Mouse (Mus musculus) cerebellum, postnatal 25 days (tissue): ENCODE measurements around the gene Smarcc1.
"Not testable (repeated sequence)": the region's sequence is repeated elsewhere in the genome, so short reads cannot be mapped to it uniquely, and the experiment has no call there.

Experiments used
- DNase-seq, 2 experiments: peaks; one replicate each; pipeline ENCODE4 v3.0.0; 2021; ENCODE audit warnings: mixed read lengths in 2 of 2

The Smarcc1 gene

DNA sequence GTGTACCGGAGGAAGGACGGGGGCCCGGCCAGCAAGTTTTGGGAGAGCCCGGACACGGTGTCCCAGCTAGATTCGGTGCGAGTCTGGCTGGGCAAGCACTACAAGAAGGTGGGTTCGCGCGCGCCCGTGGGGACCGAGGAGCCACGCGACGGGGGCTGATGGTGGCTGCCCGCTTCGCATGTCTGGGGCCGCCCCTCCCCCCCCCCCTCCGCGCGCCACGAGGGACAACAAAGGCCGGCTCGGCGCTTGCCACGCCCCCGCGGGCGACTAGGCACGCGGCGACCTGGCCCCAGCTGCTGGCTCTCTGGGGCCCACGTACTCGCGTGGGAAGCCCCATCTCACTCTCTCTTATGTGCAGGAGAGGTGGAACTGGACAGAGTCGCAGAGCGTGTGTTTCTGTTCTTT is 14.7 kb downstream of the Smarcc1 start:
- DNase-seq: peak in 1 of 2 experiments; percentile 68

DNA sequence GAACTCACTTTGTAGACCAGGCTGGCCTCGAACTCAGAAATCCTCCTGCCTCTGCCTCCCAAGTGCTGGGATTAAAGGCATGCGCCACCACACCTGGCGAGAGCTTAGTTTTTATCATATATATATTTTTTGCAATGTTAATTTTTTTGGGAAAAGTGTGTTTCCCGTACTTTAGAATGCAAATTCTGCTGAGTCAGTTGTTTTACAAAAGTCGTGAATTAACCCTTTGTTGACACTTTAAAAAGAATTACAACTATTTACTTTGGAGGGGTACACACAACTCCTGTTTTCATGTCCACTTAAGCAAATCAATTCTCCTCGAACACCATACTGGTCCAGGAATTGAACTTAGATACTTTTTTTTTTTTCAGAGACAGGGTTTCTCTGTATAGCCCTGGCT is 15.4 kb downstream of the Smarcc1 start:
- no peak for DNase-seq

DNA sequence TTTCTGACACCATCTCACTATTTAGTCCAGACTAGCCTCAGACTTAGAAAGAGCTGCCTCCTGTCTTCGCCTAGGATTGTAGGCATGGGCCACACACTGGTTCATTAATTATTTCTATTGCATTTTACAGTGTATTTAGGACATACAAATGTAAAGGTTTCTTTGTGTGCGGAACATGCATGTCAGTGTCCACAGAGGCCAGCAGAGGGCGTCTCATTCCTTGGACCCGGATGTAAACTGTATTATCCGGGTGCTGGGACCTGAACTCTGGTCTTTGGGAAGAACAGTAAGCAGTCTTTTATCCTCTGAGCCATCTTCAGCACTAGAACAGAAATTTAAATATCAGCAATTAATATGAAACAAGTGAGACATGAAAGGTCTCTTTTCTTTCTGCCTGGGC is 16.7 kb downstream of the Smarcc1 start:
- no peak for DNase-seq

DNA sequence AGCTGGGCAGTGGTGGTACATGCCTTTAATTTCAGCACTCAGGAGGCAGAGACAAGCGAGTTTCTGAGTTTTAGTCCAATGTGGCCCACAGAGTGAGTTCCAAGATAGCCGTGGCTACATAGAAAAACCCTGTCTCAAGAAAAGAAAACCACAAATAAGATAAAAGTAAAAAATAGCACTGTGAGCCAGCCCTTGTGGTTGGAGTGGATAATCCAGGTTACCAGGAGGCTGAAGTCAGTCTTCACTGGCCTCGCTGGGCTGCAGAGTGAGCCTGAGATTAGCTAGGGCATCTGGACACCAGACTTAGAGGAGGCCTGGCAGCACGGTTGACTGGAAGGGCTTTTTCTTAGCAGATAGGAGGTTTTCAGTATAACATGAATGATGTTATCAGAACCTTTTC is 21.6 kb downstream of the Smarcc1 start:
- no peak for DNase-seq

DNA sequence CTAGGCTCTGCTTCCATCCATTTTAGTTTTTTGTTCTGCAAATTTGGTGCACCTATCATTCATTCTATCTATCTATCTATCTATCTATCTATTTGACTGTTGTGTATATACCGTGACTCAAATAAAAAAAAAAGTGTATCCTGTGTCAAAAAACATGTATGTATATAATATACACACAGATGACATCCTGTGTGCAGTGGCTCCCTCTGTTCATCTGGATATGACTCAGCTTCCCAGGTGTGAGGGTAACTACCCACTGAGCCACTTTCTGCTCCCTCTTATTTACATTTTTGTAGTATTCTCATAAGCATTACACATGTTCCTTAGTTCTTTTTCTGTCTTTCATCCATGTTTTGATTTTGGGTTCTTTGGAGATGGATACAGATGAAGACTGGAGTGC is 24.6 kb downstream of the Smarcc1 start:
- no peak for DNase-seq

DNA sequence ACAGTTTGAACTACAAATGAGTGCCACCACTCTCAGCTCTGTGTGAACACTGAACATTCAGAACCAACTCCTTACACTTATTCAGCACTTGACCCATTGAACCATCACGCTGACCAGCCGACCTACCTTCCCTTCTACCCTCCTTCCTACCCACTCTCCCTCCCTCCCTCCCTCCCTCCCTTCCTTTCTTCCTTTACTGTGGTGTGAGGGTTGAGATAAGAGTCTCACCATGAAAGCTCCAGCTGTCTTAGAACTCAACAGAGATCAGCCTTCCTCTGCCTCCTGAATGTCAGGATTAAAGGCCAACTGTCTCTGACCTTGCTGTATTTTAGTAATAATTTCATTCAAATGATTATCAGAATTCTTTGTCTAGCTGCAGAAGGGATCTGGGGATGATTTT is 31.1 kb downstream of the Smarcc1 start:
- no peak for DNase-seq

DNA sequence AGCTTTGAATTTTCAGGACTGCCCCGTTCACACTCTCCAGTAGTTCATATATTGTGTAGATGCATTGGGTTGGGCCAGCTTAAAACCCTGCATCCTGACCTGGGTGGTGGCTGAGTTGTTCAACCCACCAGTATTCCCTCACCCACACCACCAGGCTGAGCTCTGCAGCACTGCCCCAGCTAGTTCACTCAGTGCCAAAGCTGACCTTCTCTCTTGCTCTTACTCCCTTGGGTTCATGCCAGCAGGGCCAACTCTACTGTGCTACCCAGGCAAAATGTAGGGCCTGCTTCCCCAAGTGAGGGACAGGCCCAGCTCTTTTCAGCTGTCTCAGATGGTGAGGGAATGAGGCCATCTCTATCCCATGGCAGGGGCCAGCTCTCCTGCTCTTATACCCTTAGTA is 41.5 kb downstream of the Smarcc1 start:
- DNase-seq: peak in 1 of 2 experiments; percentile 10

DNA sequence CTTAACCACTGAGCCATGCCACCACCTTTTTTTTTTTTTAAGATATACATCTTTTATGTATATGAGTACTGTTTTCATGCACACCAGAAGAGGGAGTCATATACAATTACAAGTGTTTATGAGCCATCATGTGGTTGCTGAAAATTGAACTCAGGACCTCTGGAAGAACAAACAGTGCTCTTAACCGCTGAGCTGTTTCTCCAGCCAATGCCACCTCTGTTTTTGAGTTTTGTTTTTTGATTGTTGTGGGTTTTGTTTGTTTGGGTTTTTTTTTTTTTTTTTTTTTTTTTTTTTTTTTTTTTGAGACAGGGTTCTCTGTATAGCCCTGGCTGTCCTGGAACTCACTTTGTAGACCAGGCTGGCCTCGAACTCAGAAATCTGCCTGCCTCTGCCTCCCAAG is 43.0 kb downstream of the Smarcc1 start:
- DNase-seq: not testable (repeated sequence)

DNA sequence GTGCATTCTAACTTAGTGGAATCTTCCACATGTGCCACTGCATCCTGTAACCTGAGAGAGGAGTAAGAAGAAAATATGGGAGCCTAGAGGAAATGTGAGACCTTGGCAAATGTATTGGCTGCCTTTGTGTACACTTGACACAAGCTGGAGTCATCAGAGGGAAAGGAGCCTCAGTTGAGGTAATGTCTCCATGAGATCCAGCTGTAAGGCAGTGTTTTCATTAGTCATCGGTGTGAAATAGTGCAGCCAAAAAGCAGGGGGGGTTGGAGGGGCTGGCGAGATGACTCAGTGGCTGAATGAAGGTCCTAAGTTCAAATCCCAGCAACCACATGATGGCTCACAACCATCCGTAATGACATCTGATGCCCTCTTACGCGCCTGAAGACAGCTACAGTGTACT is 44.9 kb downstream of the Smarcc1 start:
- no peak for DNase-seq

DNA sequence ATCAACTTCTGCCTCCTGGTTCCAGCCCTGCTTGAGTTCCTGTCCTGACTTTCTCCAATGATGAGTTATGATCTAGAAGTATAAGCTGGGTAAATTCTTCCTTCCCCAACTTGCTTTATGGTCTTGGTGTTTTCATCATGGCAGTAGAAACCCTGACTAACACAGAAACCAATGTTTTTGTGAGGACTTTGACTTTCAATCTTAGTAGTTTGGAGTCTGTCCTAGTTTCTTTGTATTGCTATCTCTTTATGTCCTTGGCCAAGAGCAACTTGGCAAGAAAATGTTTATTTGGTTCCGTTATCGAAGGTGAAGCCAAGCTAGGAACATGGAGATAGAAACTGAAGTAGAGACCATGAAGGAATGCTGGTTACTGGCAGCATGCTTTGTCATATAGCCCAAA is 45.6 kb downstream of the Smarcc1 start:
- DNase-seq: no peak

DNA sequence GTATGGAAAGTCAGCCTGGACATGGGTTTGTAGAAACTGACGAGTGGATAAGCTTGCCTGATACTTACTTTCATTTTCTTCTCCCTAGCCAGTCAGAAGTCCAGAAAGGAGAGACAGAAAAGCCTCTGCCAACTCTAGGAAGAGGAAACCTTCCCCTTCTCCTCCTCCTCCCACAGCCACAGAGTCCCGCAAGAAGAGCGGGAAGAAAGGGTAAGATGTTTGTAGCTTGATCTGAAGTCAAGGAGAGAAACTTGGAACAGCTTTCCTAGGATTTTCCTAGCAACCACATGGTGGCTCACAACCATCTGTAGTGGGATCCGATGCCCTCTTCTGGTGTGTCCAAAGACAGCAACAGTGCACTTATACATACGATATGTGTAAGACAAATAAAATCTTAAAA is 53.4 kb downstream of the Smarcc1 start:
- peak in 1 of 2 experiments; percentile 10 for DNase-seq

DNA sequence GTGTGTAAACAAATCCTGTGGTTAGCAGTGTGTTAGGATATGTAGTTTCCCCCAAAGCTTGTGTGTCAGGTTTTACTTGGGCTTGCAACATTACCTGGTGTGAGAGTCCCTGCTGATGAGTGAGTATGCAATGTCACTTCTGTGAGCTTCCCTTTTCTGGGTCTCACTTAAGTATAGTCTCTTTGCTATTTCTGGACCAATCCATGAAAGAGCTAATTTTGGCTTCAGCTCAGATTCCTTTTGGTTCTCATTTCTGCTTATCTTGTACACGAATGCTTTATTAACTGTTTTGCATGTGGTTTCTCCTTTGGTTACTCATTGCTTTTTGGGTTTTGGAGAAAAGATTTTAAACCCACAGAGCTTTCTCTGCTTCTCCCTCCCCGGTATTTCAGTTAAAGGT is 82.4 kb downstream of the Smarcc1 start:
- no peak for DNase-seq

DNA sequence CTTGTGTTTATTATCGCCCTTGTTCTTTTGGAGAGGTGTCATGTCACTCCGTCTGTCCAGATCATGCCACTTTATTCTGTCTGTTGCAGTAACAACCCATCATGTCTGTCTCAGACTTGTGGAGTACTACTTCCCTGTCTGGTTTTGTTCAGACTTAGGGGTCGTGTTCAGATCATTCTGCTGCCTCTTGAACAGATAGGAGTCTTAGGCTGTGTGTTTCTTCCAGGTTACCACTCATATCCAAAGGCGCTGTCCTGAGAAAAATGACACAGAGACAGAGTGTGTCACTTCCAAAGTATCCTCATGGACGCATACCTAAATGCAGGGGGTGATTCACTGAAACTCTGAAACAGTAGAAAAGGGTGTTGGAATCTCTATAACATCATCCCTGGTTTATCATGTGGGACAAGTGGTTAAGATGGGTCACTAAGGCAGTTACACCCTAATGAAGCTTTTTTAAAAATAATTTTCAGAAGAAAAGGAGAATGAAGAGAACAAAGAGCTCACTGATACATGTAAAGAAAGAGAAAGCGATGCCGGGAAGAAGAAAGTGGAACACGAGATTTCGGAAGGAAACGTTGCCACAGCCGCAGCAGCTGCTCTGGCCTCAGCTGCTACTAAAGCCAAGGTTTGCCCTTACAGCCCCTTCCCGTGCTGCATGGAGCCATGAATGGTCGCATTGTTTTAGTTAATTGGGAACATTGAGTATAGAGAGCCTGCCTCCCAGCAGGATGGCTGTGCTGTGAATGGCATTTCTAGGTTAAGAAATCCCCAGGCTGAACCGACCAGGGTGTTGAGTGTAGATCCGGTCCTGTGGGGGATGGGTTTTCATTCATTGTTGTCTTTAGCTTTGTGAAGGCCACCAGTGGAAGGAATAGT is 88.3 kb downstream of the Smarcc1 start:
- DNase-seq: peak; percentile 23 to 37

DNA sequence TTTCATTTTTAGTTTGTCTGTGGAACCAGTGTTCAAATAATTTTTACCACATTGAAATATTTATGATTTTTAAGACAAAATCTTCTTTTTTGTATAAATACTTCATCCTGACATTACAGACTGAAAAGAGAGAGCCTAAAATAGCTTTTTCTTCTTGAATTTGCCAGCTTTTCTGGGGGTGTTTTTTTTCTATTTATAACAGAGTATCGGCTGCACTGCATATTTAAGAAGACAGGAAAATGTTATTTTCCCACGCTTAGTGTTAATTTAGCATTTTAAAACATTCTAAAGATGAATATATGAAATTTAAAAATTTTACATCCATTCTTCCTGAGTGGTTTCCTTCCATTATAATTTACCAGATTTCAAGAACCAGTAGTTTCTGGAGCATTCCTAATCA is 88.9 kb downstream of the Smarcc1 start:
- DNase-seq: no peak

DNA sequence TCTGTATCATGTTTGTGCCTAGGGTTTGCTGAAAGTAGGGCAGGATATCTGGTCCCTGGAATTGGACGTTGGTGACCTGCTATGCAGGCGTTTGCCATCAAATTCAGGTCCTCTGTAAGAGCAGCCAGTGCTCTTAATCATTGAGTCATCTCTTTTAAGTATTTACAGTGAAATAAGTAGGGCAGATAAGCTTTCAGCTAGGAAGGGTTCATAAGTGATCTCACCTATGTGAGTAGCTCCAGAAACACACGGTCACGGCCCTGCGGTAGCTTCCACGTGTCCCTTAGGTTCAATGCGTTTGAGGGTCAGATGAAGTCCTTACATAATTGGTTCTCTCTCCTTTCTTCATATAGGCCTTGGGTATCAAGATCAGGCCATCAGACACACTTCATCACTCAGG is 90.8 kb downstream of the Smarcc1 start:
- no peak for DNase-seq

DNA sequence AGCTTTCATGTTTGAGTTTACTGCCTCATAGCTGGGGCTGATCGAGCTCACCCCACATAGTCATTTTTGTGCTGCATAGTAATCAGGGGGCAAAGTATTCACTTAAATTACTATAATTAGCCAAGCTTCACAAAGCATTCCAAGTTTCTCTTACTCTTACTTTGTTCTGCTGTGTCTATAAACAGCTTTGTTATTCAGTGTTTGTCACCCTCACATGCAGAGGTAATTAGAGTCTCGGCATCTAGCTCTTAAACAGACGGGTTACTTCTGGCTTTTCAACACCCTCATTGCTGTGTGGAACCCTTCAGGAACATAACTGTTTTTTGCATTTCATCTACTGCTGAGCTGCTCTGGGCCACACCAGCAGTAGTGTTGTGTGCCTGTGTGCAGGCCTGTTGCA is 91.5 kb downstream of the Smarcc1 start:
- no peak for DNase-seq

DNA sequence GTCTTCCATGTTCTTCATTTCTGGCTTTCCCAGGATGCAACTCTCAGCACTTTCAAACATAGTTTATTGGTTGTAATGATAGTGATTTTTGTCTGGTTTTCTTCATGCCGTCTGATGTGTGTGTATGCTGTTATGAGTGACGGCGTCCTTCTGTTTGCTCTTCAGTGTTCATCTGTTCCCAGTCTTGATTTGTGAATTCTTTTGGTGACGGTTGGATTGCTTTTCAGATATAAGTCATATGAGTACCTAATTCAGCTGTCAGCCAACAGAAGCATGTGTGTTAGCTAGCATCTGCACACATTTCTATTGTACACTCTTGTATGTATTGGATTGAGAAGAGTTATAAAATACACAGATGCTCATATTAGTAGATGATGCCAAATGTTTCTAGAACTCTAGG is 106.8 kb downstream of the Smarcc1 start:
- DNase-seq: no peak

DNA sequence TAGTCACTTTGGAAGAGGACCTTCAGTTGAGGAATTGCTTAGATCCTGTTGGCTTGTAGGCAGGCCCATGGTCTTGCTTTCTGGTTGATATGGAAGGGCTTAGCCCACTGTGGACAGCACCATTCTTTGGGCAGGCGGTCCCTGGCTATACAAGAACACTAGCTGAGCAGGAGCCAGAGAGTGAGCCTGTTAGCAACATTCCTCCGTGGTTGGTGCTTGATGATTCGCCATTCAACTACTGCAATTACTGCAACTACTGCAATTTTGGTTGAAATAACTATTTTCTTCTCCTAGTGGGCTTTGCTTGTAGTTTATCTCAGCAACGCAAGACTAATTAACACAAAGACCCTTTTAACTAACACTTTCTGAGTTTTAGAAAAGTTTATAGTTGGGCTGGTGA is 108.7 kb downstream of the Smarcc1 start:
- no peak for DNase-seq

DNA sequence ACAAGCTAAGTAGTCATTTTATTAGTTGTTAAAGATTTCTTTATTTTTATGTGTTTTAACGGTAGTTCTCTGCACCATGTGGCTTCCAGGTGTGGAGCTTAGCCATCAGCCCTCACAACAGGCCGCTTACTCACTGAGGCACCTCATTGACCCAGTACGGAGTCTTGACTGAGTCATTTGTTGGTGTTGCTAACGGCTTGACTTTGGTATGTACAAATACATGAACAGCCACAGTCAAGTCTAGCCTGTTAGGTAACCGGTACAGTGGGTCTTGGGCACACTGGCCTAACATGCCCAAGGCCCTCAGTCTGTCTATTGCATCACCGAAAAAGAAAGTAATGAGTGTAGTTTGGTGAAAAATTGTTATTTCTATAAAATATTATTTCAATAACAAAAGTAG is 111.2 kb downstream of the Smarcc1 start:
- DNase-seq: no peak

DNA sequence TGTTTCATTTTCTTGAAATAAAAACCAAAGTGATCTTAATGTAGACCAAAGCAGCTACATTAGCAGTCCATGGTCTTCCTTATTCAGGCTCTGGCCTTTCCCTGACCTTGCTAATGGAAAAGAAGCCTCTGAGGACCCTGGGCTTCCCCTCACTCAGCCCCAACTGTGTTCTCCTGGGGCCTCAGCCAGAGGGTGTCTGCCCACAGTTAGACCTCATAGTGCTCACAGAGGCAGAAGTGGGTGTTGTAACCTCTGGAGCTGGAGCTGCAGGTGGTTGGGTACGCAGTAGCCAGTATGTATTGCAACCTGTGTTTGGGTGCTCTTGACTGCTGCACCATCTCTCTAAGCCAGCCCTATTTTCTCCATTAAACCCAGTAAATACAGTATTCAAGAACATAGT is 111.6 kb downstream of the Smarcc1 start:
- peak in 1 of 2 experiments; percentile 16 for DNase-seq

DNA sequence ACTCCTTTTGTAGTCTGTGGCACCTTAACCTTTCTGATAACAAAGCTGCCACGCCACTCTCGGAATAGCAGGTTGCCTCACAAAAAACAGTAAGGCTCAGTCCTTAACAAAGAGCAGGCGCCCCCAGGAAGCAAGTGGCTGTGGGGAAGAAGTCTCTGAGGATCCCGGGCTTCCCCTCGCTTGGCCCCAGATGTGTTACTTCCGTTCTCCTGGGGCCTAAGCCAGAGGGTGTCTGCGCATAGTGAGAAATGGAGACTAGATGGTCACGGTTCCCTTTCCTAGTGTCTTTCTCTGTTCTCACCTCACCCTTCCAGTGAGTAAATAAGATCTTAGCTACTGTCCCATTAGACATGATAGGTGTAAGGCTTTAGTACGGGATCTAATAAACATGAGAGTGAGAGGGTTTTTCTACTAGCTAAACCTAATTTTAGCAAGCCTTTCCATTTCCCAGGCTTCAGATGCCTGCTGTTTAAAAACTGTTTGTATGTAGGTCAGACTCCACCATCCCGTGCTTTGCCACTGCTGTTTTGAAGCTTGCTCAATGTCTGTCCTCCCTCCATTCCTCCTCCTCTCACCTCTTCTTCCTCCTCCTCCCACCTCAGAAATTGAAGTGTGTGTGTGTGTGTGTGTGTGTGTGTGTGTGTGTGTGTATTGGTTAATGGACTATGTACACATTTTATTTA is 112.2 kb downstream of the Smarcc1 start:
- peak; percentile 44 to 52 for DNase-seq

DNA sequence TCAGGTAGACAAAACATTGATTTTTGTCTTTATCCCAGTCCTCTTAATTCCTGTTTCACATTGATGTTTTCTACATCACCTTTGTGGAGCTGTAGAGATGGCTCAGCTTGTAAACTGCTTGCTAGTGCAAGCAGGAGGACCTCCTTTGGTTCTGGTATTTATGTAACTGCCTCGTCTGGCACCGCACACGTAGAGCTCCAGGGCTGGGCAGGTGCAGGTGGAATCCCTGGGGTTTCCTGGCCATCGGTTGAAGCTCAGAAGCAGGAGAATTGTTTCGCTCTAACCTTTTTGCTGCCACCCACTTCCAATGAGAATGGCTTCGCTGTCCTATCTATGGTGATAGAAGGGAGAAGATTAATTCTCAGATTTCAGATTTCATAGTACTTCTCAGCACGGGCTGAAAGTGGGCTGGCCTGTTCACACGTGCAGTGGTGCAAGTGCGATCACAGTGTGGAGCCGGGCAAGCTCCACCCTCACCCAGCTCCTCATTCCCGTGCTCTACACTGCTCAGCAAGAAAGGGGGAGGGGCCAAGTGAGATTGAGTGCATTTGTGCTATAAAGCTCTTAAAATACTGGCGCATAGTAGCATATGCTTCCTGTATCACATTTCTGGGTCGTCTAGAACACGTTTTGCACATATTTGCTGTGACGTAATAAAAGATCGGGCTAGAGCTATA is 113.0 kb downstream of the Smarcc1 start:
- peak; percentile 87 to 89 for DNase-seq

DNA sequence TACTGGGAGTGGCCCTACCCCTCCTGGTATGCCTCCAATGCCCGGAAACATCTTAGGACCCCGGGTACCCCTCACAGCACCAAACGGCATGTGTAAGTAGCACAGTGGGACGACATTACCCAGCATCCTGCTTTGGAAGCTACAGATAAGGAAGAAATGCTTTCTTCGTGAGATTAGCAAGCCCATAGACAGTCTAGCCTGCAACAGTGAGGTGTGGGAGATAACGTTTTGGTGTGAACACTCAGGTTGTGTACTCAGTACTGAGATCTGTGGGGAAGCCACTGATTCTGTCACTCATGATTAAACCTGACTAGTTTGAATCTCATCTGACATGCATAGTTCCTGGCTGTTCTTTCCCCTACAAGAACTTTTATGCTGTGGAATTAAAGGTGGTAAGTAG is 117.5 kb downstream of the Smarcc1 start:
- no peak for DNase-seq
